Mouse (Mus musculus): Measurements from ENCODE around the gene Mettl1.

Gene Mettl1

GRCm38 (mm10) chr10:127085052-127085451, 43.8 kb downstream of the Mettl1 start:
- no peak for DNase-seq (ENCODE audit: low spot score in 2 of 2)

GRCm38 (mm10) chr10:127085633-127086032, 44.4 kb downstream of the Mettl1 start:
- DNase-seq (ENCODE audit: low spot score in 2 of 2), result no peak

GRCm38 (mm10) chr10:127090560-127091411, 49.6 kb downstream of the Mettl1 start:
- DNase-seq (ENCODE audit: low spot score in 2 of 2), result no peak

- DNase-seq (ENCODE audit: low spot score in 2 of 2), result no peak
These were observed 50.5 kb downstream of the Mettl1 start for GRCm38 (mm10) chr10:127091507-127092396.

GRCm38 (mm10) chr10:127092742-127093141, 51.5 kb downstream of the Mettl1 start:
- no peak for DNase-seq (ENCODE audit: low spot score in 2 of 2)

GRCm38 (mm10) chr10:127094382-127094802, 53.2 kb downstream of the Mettl1 start:
- DNase-seq (ENCODE audit: low spot score in 2 of 2), result no peak

Data from urinary bladder, adult 18-20 months (tissue).